Mouse (Mus musculus) embryonic facial prominence, embryonic 12.5 days (tissue): ENCODE measurements at regions not wholly inside any gene's neighbourhood (a gene's known extent, or its start where the extent isn't known, plus 50 kb on each side); places are given as distances from the start of the nearest gene placed in this dataset.

Experiments used
- ATAC-seq: fragments of 200-750 bp; cut with Nextera tagmentation; 2 replicates; pipeline ENCODE4 v1.8.0; 2017; ENCODE audit not compliant: insufficient number of reproducible peaks, insufficient read depth, low FRiP score, low TSS enrichment
- H3K27ac ChIP-seq: fragments of 300-500 bp; sonication (generic); 2 replicates; pipeline ENCODE4 v1.5.1; 2016; ENCODE audit warnings: mild to moderate bottlenecking
- H3K27me3 ChIP-seq: fragments of 300-500 bp; sonication (generic); 2 replicates; pipeline ENCODE4 v1.6.1; 2016; ENCODE audit warnings: mild to moderate bottlenecking, moderate library complexity
- H3K36me3 ChIP-seq: fragments of 300-500 bp; sonication (generic); 2 replicates; pipeline ENCODE4 v1.6.1; 2016; ENCODE audit warnings: mild to moderate bottlenecking
- H3K4me1 ChIP-seq: fragments of 300-500 bp; sonication (generic); 2 replicates; pipeline ENCODE4 v1.6.1; 2016
- H3K4me2 ChIP-seq: fragments of 300-500 bp; sonication (generic); replicated peaks from 2 replicates; pipeline ENCODE4 v1.6.1; 2016; ENCODE audit warnings: mild to moderate bottlenecking, moderate library complexity
- H3K4me3 ChIP-seq: fragments of 300-500 bp; sonication (generic); 2 replicates; pipeline ENCODE4 v1.5.1; 2016; ENCODE audit warnings: mild to moderate bottlenecking
- H3K9ac ChIP-seq: fragments of 300-500 bp; sonication (generic); 2 replicates; pipeline ENCODE4 v1.6.1; 2016; ENCODE audit warnings: mild to moderate bottlenecking, moderate library complexity
- H3K9me3 ChIP-seq: fragments of 300-500 bp; sonication (generic); 2 replicates; pipeline ENCODE4 v1.6.1; 2016; ENCODE audit warnings: mild to moderate bottlenecking, moderate library complexity
- WGBS: fragments of 180-500 bp; shearing (Covaris S2); methylation state at CpG from one replicate; pipeline ENCODE4 v1.1.7; 2016; 5-methylcytosine and 5-hydroxymethylcytosine counted together

- Histone ChIP-seq H3K9me3 (no peaks in the 10 kb centered on the region), H3K36me3 (no peaks in the 10 kb centered on the region), H3K9ac (no peak overlapping the region), H3K4me1 (no peaks in the 10 kb centered on the region), H3K4me3 (no peak overlapping the region), H3K27me3 (no peaks in the 10 kb centered on the region), H3K27ac (no peak overlapping the region), H3K4me2 (no peak overlapping the region)
- ATAC-seq, result no peak
- 59% methylated on average over 1 of the region's 1 CpGs for WGBS
Measured at GRCm38 (mm10) chr12:29315636-29316035, 212.5 kb upstream of the Myt1l start.

- no peaks in the 10 kb centered on the region for H3K9me3 ChIP-seq
- no peak for ATAC-seq
- no peak overlapping the region for H3K4me3 ChIP-seq
- no peak overlapping the region for H3K27ac ChIP-seq
- 55% methylated on average over 2 of the region's 2 CpGs for WGBS
- no peaks in the 10 kb centered on the region for H3K4me1 ChIP-seq
- H3K9ac ChIP-seq, result no peak overlapping the region
- no peaks in the 10 kb centered on the region for H3K27me3 ChIP-seq
- H3K36me3 ChIP-seq, result no peaks in the 10 kb centered on the region
- H3K4me2 ChIP-seq, result no peak overlapping the region
Measured at GRCm38 (mm10) chr12:29321468-29321867, 206.7 kb upstream of the Myt1l start.

- H3K36me3 ChIP-seq, result no peaks in the 10 kb centered on the region
- H3K27me3 ChIP-seq, result no peaks in the 10 kb centered on the region
- WGBS, result 67% methylated on average over 3 of the region's 3 CpGs
- H3K4me3 ChIP-seq, result no peak overlapping the region
- no peaks in the 10 kb centered on the region for H3K9me3 ChIP-seq
- H3K9ac ChIP-seq, result no peak overlapping the region
- no peak overlapping the region for H3K4me2 ChIP-seq
- no peak overlapping the region for H3K27ac ChIP-seq
- ATAC-seq, result no peak
- no peaks in the 10 kb centered on the region for H3K4me1 ChIP-seq
Measured at GRCm38 (mm10) chr12:29323534-29323933, 204.7 kb upstream of the Myt1l start.

GRCm38 (mm10) chr12:29335839-29336469, 192.2 kb upstream of the Myt1l start:
- Histone ChIP-seq H3K9me3 (no peaks in the 10 kb centered on the region), H3K9ac (no peak overlapping the region), H3K4me3 (no peak overlapping the region), H3K27ac (no peak overlapping the region), H3K36me3 (no peaks in the 10 kb centered on the region), H3K4me2 (no peak overlapping the region), H3K4me1 (no peaks in the 10 kb centered on the region), H3K27me3 (no peaks in the 10 kb centered on the region)
- no peak; the same call in 1 of the 2 replicates for ATAC-seq
- WGBS, result 68% methylated on average over 3 of the region's 3 CpGs

GRCm38 (mm10) chr12:29337336-29337735, 190.8 kb upstream of the Myt1l start:
- ATAC-seq, result no peak
- Histone ChIP-seq H3K27ac (no peak overlapping the region), H3K36me3 (no peaks in the 10 kb centered on the region), H3K9me3 (no peaks in the 10 kb centered on the region), H3K4me3 (no peak overlapping the region), H3K4me2 (no peak overlapping the region), H3K27me3 (no peaks in the 10 kb centered on the region), H3K9ac (no peak overlapping the region), H3K4me1 (no peaks in the 10 kb centered on the region)
- WGBS, result 88% methylated on average over 2 of the region's 2 CpGs

- WGBS, result 53% methylated on average over 7 of the region's 7 CpGs
- Histone ChIP-seq H3K4me2 (no peak overlapping the region), H3K4me1 (no peaks in the 10 kb centered on the region), H3K9ac (no peak overlapping the region), H3K9me3 (no peaks in the 10 kb centered on the region), H3K27me3 (no peaks in the 10 kb centered on the region), H3K27ac (no peak overlapping the region), H3K36me3 (no peaks in the 10 kb centered on the region), H3K4me3 (no peak overlapping the region)
- ATAC-seq, result no peak
Measured at GRCm38 (mm10) chr12:29341388-29341995, 186.7 kb upstream of the Myt1l start.

GRCm38 (mm10) chr12:29343147-29343852, 184.9 kb upstream of the Myt1l start:
- no peaks in the 10 kb centered on the region for H3K36me3 ChIP-seq
- no peaks in the 10 kb centered on the region for H3K27me3 ChIP-seq
- 73% methylated on average over 12 of the region's 12 CpGs for WGBS
- ATAC-seq, result no peak
- H3K4me2 ChIP-seq, result no peak overlapping the region
- H3K27ac ChIP-seq, result no peak overlapping the region
- H3K4me1 ChIP-seq, result no peaks in the 10 kb centered on the region
- H3K9me3 ChIP-seq, result no peaks in the 10 kb centered on the region
- H3K4me3 ChIP-seq, result no peak overlapping the region
- H3K9ac ChIP-seq, result no peak overlapping the region

GRCm38 (mm10) chr12:29348698-29349097, 179.5 kb upstream of the Myt1l start:
- Histone ChIP-seq H3K9me3 (no peaks in the 10 kb centered on the region), H3K4me1 (0 out of 2 replicates have a peak, but pooled peaks cover 2% of the 10 kb centered on the region), H3K4me3 (no peak overlapping the region), H3K27me3 (no peaks in the 10 kb centered on the region), H3K27ac (no peak overlapping the region), H3K36me3 (no peaks in the 10 kb centered on the region), H3K9ac (no peak overlapping the region), H3K4me2 (no peak overlapping the region)
- WGBS, result 97% methylated on average over 2 of the region's 2 CpGs
- ATAC-seq, result no peak

GRCm38 (mm10) chr12:29349146-29349850, 178.9 kb upstream of the Myt1l start:
- H3K9me3 ChIP-seq, result no peaks in the 10 kb centered on the region
- H3K27ac ChIP-seq, result no peak overlapping the region
- H3K9ac ChIP-seq, result no peak overlapping the region
- ATAC-seq, result no peak
- no peaks in the 10 kb centered on the region for H3K27me3 ChIP-seq
- H3K4me1 ChIP-seq, result 0 out of 2 replicates have a peak, but pooled peaks cover 5% of the 10 kb centered on the region
- H3K4me2 ChIP-seq, result no peak overlapping the region
- WGBS, result 73% methylated on average over 9 of the region's 9 CpGs
- H3K36me3 ChIP-seq, result no peaks in the 10 kb centered on the region
- H3K4me3 ChIP-seq, result no peak overlapping the region

- Histone ChIP-seq H3K36me3 (no peaks in the 10 kb centered on the region), H3K4me3 (no peak overlapping the region), H3K27ac (no peak overlapping the region), H3K27me3 (no peaks in the 10 kb centered on the region), H3K9me3 (no peaks in the 10 kb centered on the region), H3K4me2 (no peak overlapping the region), H3K4me1 (peaks cover 16% of the 10 kb centered on the region; the same call in 1 of the 2 replicates), H3K9ac (no peak overlapping the region)
- no peak; the same call in 1 of the 2 replicates for ATAC-seq
- WGBS, result 23% methylated on average over 9 of the region's 11 CpGs
Measured at GRCm38 (mm10) chr12:29353777-29354496, 174.2 kb upstream of the Myt1l start.

GRCm38 (mm10) chr12:29354816-29355215, 173.4 kb upstream of the Myt1l start:
- H3K27me3 ChIP-seq, result no peaks in the 10 kb centered on the region
- H3K9ac ChIP-seq, result no peak overlapping the region
- no peaks in the 10 kb centered on the region for H3K9me3 ChIP-seq
- no peak overlapping the region for H3K4me2 ChIP-seq
- H3K36me3 ChIP-seq, result no peaks in the 10 kb centered on the region
- H3K27ac ChIP-seq, result no peak overlapping the region
- 29% methylated on average over 6 of the region's 6 CpGs for WGBS
- no peak for ATAC-seq
- H3K4me3 ChIP-seq, result no peak overlapping the region
- peaks cover 16% of the 10 kb centered on the region; the same call in 1 of the 2 replicates for H3K4me1 ChIP-seq
